Comparison of ENCODE assay signal across 8 mouse cellular contexts in genomic region chr12:55397544-55398239, GRCm38 (mm10). TPM values are rescaled to one million over a fixed set of nuclear protein-coding genes. Genes with fewer than 3 reads are reported as not detected.
A peak's percentile ranks its signal among the peaks of the same experiment; 100 is the strongest.
DNase-seq lines count a peak whose midpoint lies in the region; ATAC-seq and TF ChIP-seq lines count a peak whose summit lies in the region.

No protein-coding gene starts in this region.

- H3K4me3 ChIP-seq in lung, embryonic 14.5 days (ENCODE audit: low read depth, low read length) = peak overlapping the region; percentile 82
- H3K4me3 ChIP-seq in forebrain, embryonic 13.5 days = peak overlapping the region; percentile 85
- H3K4me3 ChIP-seq in intestine, embryonic 14.5 days (ENCODE audit: low read depth, low read length) = peak overlapping the region; percentile 85
- H3K4me3 ChIP-seq in neural tube, embryonic 13.5 days = peak overlapping the region; percentile 96

- H3K36me3 ChIP-seq in lung, embryonic 14.5 days (ENCODE audit: insufficient read depth) = no peaks in the 10 kb centered on the region
- no peaks in the 10 kb centered on the region for H3K36me3 ChIP-seq in forebrain, embryonic 13.5 days (ENCODE audit: poor library complexity, severe bottlenecking)
- H3K36me3 ChIP-seq in intestine, embryonic 14.5 days (ENCODE audit: control insufficient read depth, insufficient read depth, low read length) = no peaks in the 10 kb centered on the region; the same call in 1 of the 2 replicates
- no peaks in the 10 kb centered on the region for H3K36me3 ChIP-seq in neural tube, embryonic 13.5 days

- H3K4me1 ChIP-seq in lung, embryonic 14.5 days (ENCODE audit: insufficient read depth) = peaks cover 8% of the 10 kb centered on the region; the same call in 1 of the 2 replicates
- H3K4me1 ChIP-seq in forebrain, embryonic 13.5 days = peaks cover 15% of the 10 kb centered on the region
- peaks cover 15% of the 10 kb centered on the region for H3K4me1 ChIP-seq in intestine, embryonic 14.5 days (replicated peaks; ENCODE audit: control insufficient read depth, insufficient read depth, low read length)
- H3K4me1 ChIP-seq in neural tube, embryonic 13.5 days (replicated peaks) = peaks cover 26% of the 10 kb centered on the region

- H3K27me3 ChIP-seq in lung, embryonic 14.5 days (ENCODE audit: insufficient read depth, low read length) = no peaks in the 10 kb centered on the region
- no peaks in the 10 kb centered on the region for H3K27me3 ChIP-seq in forebrain, embryonic 13.5 days
- H3K27me3 ChIP-seq in intestine, embryonic 14.5 days (replicated peaks; ENCODE audit: control insufficient read depth, insufficient read depth, low read length) = no peaks in the 10 kb centered on the region
- H3K27me3 ChIP-seq in neural tube, embryonic 13.5 days = no peaks in the 10 kb centered on the region

- H3K9me3 ChIP-seq in lung, embryonic 14.5 days (ENCODE audit: low read depth, low read length) = no peaks in the 10 kb centered on the region
- H3K9me3 ChIP-seq in forebrain, embryonic 13.5 days (replicated peaks) = no peaks in the 10 kb centered on the region
- H3K9me3 ChIP-seq in intestine, embryonic 14.5 days (ENCODE audit: control insufficient read depth, low read length) = no peaks in the 10 kb centered on the region
- no peaks in the 10 kb centered on the region for H3K9me3 ChIP-seq in neural tube, embryonic 13.5 days

- DNase-seq in lung, embryonic 14.5 days = no peak
- no peak for DNase-seq in lung, postnatal 10 days
- no peak for DNase-seq in intestine, embryonic 14.5 days (ENCODE audit: low spot score)
- DNase-seq in ovary, postnatal 10 days (ENCODE audit: low spot score) = no peak
- no peak for DNase-seq in gastrocnemius, postnatal 14 days
- no peak for DNase-seq in layer of hippocampus, postnatal 36 days

- peak overlapping the region; percentile 92 for H3K4me2 ChIP-seq in lung, embryonic 14.5 days
- peak overlapping the region; percentile 94 for H3K4me2 ChIP-seq in forebrain, embryonic 13.5 days
- H3K4me2 ChIP-seq in intestine, embryonic 14.5 days (ENCODE audit: low read length) = peak overlapping the region; percentile 95
- H3K4me2 ChIP-seq in neural tube, embryonic 13.5 days = peak overlapping the region; percentile 94

- no peak for TF ChIP-seq CTCF in lung, embryonic 14.5 days (IDR thresholded peaks at IDR 0.05; ENCODE audit: low read depth)

- ATAC-seq in lung, embryonic 14.5 days (ENCODE audit: insufficient read depth) = no peak
- ATAC-seq in forebrain, embryonic 13.5 days = no peak
- ATAC-seq in intestine, embryonic 14.5 days (replicated peaks; ENCODE audit: low FRiP score, low TSS enrichment, low read depth) = no peak
- ATAC-seq in neural tube, embryonic 13.5 days (ENCODE audit: low read depth) = no peak

- intact Hi-C loops in gastrocnemius, postnatal 14 days (cut with DNase I; ENCODE audit: low total_unique reads) = no loop called here

- H3K9ac ChIP-seq in lung, embryonic 14.5 days = peak overlapping the region; percentile 79
- peak overlapping the region; percentile 91 for H3K9ac ChIP-seq in forebrain, embryonic 13.5 days
- peak overlapping the region; percentile 86 for H3K9ac ChIP-seq in intestine, embryonic 14.5 days (ENCODE audit: low read length)
- peak overlapping the region; percentile 96 for H3K9ac ChIP-seq in neural tube, embryonic 13.5 days

- WGBS in lung, embryonic 14.5 days = 54% methylated on average over 9 of the region's 9 CpGs
- 73% methylated on average over 9 of the region's 9 CpGs for WGBS in forebrain, embryonic 13.5 days
- 52% methylated on average over 9 of the region's 9 CpGs for WGBS in intestine, embryonic 14.5 days
- WGBS in neural tube, embryonic 13.5 days = 69% methylated on average over 9 of the region's 9 CpGs

- H3K27ac ChIP-seq in lung, embryonic 14.5 days (ENCODE audit: low read depth) = peak overlapping the region; percentile 96
- peak overlapping the region; percentile 87 for H3K27ac ChIP-seq in forebrain, embryonic 13.5 days
- H3K27ac ChIP-seq in intestine, embryonic 14.5 days (ENCODE audit: low read depth) = peak overlapping the region; percentile 75
- H3K27ac ChIP-seq in neural tube, embryonic 13.5 days (replicated peaks) = peak overlapping the region; percentile 92

RNA-seq across cellular contexts. Expression of gene Psma6, which starts 13.7 kb away (rescaled TPM):
- 423 and 432 TPM in 2 replicates for polyA plus RNA-seq in lung, embryonic 14.5 days (2014; fragmentation: Nextera tagmentation; extraction: Ambion mirVana)
- 505 and 510 TPM in 2 replicates for polyA plus RNA-seq in forebrain, embryonic 13.5 days (2015; fragmentation: Nextera tagmentation; extraction: Ambion mirVana)
- polyA plus RNA-seq in intestine, embryonic 14.5 days (2014; fragmentation: Nextera tagmentation; extraction: Ambion mirVana) = 433 and 438 TPM in 2 replicates
- polyA plus RNA-seq in neural tube, embryonic 13.5 days (2015; fragmentation: Nextera tagmentation; extraction: Ambion mirVana) = 446 and 454 TPM in 2 replicates
- 100 to 1,000 TPM; 183 to 185 TPM for total RNA-seq in gastrocnemius, postnatal 14 days (2021)
- total RNA-seq in layer of hippocampus, postnatal 36 days (2021) = 100 to 1,000 TPM; 142 to 152 TPM
